Mouse (Mus musculus): ENCODE results near the gene Tbc1d14. TPM values are rescaled to one million over a fixed set of nuclear protein-coding genes. Genes with fewer than 3 reads are reported as not detected.

Gene Tbc1d14
- polyA plus RNA-seq, 2 experiments from 2014 or later, result 58.5 to 95.0 TPM

DNA sequence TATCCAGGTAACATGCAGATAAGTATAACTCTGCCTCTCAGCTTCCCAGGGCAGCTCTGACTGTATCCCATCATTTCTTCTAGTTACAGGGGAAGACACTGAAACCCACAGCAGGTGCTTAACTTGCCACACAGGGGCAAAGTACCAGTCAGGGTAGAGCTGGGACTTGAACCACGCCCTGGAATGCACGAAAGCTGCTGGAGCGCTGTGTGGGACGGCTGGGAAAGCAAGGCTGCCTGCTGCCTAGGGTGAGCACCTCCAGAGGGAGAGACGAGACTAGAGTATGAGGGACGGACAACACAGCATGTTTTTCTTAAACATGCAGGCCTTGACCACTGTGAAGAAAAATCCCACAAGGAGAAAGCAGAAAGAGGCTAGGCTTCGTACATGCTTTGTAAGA is 87.8 kb downstream of the Tbc1d14 start:
- ATAC-seq, result no peak

DNA sequence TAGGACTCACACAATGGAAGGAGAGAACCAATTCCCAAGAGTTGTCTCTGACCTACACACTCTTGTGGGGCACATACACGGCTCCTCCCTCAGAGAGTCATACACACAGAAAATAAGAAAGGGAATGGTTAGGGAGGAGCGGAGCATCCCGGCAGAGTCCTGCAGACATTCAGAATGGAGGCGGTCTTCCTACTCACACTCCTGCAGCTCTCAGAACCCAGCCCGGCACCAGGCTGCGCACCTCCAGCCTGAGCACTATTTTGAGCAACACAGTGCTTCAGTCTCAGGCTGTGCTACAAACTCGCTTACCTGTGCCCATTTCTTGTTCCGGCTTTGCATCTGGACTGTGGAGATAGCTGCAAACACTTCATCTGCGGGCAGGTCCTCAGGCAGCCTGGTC is 98.4 kb downstream of the Tbc1d14 start:
- no peak for ATAC-seq

DNA sequence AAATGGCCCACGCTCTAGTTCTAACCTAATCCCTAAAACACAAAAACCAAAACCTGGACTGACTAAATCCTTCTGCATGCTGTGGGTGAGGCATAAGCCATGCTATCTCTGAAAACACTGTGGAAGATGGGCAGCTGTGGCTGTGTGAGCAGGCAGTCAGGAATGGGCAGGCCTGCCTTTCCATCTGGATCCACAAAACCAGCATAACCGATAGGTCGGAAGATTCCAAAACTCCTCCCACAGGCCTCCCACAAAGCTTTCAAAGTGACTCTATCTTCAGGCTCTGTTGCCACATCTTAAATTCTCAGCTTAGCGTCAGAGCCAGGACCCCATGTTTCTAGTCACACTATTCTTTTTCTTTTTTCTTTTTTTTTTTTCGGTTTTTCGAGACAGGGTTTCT is 99.2 kb downstream of the Tbc1d14 start:
- no peak for ATAC-seq

DNA sequence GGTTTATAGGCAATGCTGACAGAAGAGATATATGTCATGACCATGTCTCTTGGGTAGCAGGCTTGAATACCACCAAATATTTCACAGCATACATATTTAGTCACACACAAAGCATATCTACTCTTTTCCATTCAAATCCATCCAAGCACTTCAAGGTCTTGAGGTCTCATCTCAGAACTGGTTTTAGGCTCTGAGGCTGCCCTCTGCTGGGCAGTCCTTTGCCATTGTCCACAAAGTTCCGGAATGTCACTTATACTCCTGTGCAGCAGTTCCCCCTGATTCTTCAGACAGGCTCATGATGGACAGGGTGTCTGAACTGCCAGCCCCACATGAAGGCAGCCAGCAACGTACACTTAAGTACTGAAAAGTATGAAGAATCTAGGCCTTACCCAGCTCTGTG is 103.9 kb downstream of the Tbc1d14 start:
- no peak for ATAC-seq

- ATAC-seq, result no peak
These were observed 107.8 kb downstream of the Tbc1d14 start for GRCm38 (mm10) chr5:36485306-36485705.

DNA sequence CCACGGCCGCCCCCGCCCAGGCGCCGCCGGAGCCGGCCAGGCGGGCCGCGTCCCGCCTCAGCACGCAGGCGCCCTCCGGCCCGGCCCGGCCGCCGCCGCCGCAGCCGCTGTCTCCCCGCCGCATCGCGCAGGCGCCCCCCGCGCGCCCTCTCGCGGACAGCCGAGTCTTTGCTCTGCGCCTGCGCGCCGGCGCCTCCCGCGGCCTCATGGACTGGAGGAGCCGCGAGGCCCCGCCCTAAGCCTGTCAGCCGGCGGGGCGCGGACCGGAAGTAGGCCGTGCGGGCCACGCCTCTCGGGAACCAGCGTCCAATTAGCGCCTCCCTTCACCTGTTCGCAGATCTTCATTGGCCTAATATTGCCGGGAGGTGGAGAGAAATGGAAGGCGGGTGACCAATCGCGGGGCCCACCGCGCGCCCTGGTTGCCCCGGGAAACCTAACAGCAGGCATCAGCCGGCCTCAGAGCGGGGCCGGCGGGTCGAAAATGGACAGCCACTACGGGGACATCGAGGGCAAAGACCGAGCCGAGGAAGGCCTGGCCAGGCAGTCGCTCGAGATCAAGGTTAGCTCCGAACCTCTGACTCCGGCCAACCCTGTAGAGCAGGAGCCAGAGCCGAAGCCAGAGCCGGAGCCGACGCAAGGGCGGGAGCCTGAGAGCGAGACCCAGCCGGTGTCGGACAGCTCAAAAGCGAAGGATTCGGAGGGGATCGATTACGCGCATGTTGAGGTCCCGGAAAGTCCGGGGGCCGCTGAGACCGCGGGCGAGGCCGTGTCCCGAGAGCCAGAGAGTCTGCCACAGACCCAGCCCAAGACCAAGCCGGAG is 108.7 kb downstream of the Tbc1d14 start, which contains the start of the genes Tada2b and Ccdc96:
Gene Tada2b (minus strand): TSS at position 115 of the 820 bp plus-strand sequence.
Gene Ccdc96 (plus strand): TSS at position 418 of the 820 bp plus-strand sequence.
- ATAC-seq, result peak; percentile 95

- ATAC-seq, result peak; percentile 31
These were observed 109.6 kb downstream of the Tbc1d14 start for GRCm38 (mm10) chr5:36483203-36484101.

DNA sequence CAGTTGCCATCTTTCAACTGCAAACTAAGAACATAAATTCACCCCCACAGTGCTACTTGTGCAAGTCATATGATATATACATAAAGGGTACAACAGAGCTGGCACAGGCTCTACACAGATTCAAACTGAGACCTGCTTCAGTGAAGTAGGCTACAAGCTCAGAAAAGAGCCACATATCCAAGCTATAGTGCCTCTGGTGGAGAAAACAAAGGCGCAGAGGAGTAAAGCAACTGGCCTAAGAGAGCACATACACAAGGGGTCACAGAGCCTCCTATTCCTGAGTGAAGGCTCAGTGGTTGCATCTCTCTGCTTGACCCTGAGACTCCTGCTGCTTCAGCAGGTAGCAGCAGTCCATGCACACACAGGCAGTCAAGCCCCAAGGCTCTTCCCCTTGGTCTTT is 112.0 kb downstream of the Tbc1d14 start:
- no peak for ATAC-seq

DNA sequence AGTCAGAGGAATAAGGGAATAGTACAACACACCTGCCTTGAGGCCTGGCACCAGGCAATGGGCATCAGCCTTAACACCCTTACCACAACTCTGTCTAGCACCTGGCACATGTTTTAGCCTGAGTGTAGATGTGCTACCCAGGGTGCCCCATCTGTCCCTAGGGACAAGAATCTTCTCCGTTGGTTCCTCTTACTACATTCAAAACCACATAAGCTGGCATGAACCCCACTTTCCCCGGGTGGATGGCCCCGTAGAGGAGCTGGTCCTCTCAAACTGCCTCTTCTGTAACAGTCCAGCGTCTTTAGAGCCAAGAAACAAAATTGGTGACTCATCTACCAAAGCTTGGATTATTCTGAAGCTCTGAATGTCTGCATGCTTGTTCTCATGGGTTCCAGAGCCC is 112.7 kb downstream of the Tbc1d14 start:
- no peak for ATAC-seq

DNA sequence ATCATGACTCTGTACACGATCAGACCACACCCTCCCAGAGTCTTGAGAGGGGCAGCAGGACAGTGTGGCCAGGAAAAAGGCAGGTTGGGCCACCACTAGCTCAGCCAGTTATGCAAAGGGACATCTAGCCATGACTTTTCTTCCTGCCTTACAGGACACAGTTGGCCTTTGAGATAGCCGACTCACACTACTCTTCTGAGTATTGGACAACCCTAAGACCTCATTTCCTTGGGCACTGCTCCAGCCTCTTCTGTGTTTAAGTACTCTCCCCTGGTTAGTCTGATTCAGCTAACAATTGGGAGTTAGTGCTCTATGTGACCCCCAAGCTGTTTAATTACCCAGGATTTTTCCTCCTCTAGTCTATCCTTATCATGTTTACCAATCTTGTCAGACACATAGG is 113.3 kb downstream of the Tbc1d14 start:
- no peak for ATAC-seq

DNA sequence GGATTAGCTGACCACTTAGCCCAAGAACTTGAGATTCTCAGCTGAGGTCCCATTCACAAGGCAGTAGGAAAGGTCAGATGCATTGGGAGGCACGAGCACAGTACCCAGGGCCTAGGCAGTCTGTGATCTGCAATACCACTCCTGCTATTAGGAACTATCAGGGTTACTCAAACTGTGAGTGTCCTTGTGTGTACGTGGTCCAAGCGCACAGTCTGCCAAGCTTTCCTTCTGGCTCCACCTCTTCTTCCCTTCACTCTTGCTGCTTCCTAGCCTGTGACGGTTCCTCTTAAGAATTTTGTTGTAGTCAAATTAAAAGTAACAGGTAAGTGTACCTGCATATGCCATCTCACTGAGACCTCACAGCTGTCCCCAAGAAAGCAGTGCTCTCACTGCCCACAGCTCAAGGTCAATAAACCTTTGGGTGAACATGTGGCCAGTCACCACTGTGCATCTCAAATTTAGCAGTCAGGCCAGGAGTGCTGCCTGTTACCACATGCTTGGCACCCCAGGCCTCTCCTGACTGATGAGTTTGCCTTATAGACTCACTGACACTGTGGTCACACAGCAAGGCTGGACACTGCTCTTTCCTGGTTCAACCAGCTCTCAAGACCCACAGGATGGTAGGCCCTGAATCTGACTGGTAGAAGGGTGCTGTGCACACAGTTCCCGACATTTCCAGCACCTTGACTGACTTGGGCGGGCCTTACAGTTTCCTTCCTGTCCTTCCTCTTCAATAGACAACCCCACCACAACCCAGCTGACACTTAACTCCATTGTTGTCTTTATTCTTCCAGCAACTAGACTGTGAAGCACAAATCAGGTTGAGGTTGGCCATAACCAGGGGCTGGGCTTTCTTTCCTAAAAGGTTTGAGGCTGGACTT is 114.3 kb downstream of the Tbc1d14 start:
- no peak for ATAC-seq

DNA sequence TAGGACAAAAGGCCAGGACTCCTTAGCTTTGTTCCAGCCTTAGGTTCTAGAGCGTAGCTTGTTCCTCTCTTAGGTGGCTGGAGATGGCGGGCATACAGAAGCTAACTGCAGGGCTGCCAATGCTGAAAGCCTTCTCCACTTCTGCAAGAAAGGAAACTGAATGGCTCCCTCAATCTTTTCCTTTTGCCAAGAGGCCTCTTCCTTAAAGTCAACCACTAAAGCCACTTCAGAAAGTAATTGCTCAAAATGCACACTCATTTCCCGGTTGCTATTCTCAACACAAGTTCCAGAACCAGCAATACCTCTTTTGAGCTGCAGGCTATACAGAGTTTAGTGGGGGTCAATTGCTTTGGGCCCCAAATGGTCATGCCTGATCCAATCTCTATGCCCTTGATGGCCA is 115.6 kb downstream of the Tbc1d14 start:
- no peak for ATAC-seq

- peak; percentile 87 for ATAC-seq
These were observed 118.8 kb downstream of the Tbc1d14 start for GRCm38 (mm10) chr5:36474283-36474682.

- no peak for ATAC-seq
These were observed 120.0 kb downstream of the Tbc1d14 start for GRCm38 (mm10) chr5:36472876-36473655.

DNA sequence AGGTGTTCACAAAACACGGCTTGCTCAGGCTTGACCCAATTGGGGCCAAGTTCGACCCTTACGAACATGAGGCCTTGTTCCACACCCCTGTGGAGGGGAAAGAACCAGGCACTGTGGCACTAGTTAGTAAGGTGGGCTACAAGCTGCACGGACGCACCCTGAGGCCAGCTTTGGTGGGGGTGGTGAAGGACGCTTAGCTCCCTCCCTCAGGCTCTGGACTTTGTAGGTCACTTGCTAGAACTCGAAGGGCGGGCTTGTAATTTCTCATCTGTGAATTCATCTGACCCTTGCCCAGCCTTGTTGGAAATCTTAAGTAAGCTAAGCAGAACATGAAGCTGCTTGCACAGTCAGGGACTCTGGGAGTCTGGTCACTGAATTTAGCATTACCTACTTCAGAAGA is 121.9 kb downstream of the Tbc1d14 start:
- no peak for ATAC-seq

DNA sequence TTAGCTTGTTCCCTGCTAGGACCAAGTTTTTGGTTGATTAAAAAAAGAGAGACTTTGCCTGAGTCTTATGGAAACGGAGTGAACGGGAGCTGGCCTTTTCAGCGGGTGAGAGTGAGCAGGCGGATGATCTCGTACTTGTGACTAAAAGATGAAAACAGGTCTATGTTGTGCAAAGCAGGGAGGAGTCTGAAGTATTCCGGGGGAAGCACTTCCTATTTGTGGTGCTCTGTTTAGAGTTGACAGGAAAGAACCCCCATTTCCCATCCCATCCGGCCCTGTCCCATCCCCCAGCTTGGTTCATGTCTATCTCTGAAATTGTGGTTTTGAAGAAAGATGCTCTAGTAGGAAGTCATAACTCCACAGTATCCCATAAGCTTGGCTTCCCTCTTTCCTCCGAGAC is 127.2 kb downstream of the Tbc1d14 start:
- ATAC-seq, result no peak

DNA sequence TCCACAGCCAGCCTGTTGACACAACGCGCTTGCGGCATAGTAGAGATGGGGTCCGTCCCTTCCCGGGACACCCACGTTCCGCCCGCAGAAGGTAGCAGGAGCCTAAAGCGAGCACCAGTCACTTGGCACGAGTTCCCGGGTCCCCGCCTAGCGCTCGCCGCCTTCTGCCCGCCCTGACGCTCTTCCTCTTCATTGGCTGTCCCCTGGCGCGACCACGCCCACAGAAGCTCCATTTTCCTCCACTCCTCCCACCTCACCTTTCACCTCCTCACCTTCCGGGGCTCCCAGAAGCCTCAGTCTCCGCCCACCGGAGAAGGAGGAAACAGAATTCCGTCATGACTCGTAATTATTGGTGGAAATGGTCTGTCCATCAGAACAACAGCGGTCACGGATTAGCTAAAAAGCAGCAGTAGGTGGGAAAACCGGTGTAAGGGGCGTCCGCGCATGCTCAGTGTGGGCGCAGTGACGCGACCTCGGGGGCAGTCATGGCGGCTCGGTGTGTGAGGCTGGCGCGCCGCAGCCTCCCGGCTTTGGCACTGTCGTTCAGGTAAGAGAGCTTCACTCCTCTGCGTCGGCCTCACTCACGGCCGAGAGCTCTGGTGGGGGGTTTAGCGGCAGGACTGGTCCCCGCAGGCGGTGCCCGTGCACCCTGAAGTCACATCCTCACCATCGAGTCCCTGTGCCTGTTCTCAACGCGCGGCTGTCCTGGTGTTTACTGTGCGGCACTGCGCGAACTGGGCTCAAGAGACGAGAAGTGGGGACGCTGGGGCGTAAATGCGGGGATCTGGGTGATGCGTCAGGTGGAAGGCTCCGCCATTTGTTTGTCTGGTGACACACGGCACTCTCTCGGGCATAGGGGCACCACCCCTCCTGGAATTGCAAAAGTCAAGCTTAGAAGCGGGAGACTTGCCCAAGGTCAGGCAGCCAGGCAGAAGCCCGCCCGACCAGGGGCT is 128.1 kb downstream of the Tbc1d14 start, which contains the start of gene Grpel1:
Gene Grpel1 (plus strand): TSS at position 290 of the 953 bp plus-strand sequence.
- ATAC-seq, result peak; percentile 93

- ATAC-seq, result no peak
These were observed 129.7 kb downstream of the Tbc1d14 start for GRCm38 (mm10) chr5:36463391-36463790.

- peak; percentile 18 for ATAC-seq
These were observed 130.3 kb downstream of the Tbc1d14 start for GRCm38 (mm10) chr5:36462810-36463209.

GRCm38 (mm10) chr5:36461231-36461630 is 131.8 kb downstream of the Tbc1d14 start:
- no peak for ATAC-seq

All from CD4-positive, CD25-positive, alpha-beta regulatory T cell, adult 4 months (primary cell).